Mouse (Mus musculus): ENCODE results near the gene Arf3. TPM values are rescaled to one million over a fixed set of nuclear protein-coding genes. Genes with fewer than 3 reads are reported as not detected.

Gene Arf3
- total RNA-seq, 2 experiments from 2014 or later = 7.4 to 8.2 TPM

Other genes starting within 250 kb of the Arf3 start
- gene Kansl2, start 228.9 kb downstream of the Arf3 start, total RNA-seq (2021) = 10 to 100 TPM; 62.2 to 64.5 TPM
- gene Ccnt1, start 192.3 kb downstream of the Arf3 start, total RNA-seq (2021) = 10 to 100 TPM; 12.4 to 17.9 TPM
- under 1 TPM in 1 of 2 experiments, not detected in 1; 0.87 TPM for gene 4930415O20Rik, start 192.2 kb downstream of the Arf3 start, total RNA-seq (2021)
- gene Adcy6, start 153.1 kb downstream of the Arf3 start, total RNA-seq (2021) = 10 to 100 TPM; 24.2 to 26.7 TPM
- 1 to 10 TPM; 2.5 to 4.2 TPM for gene Cacnb3, start 132.4 kb downstream of the Arf3 start, total RNA-seq (2021)
- 10 to 100 TPM; 50.0 to 56.2 TPM for gene Ddx23, start 100.3 kb downstream of the Arf3 start, total RNA-seq (2021)
- 1 to 10 TPM in 1 of 2 experiments, under 1 TPM in 1; 0.81 to 1.5 TPM for gene Rnd1, start 85.8 kb downstream of the Arf3 start, total RNA-seq (2021)
- gene Ccdc65, start 55.0 kb downstream of the Arf3 start, total RNA-seq (2021) = not detected
- gene Fkbp11, start 35.0 kb downstream of the Arf3 start, total RNA-seq (2021) = 1 to 10 TPM; 1.4 to 1.7 TPM
- gene Wnt10b, start 14.9 kb upstream of the Arf3 start, total RNA-seq (2021) = under 1 TPM; 0.69 to 0.87 TPM
- gene Wnt1, start 26.6 kb upstream of the Arf3 start, total RNA-seq (2021) = not detected
- under 1 TPM; 0.28 to 0.96 TPM for gene Ddn, start 46.3 kb upstream of the Arf3 start, total RNA-seq (2021)
- gene Prkag1, start 68.3 kb upstream of the Arf3 start, total RNA-seq (2021) = 10 to 100 TPM; 39.3 to 50.3 TPM
- 10 to 100 TPM; 42.7 to 46.4 TPM for gene Kmt2d, start 108.0 kb upstream of the Arf3 start, total RNA-seq (2021)
- gene Rhebl1, start 131.3 kb upstream of the Arf3 start, total RNA-seq (2021) = 1 to 10 TPM; 1.9 to 3.1 TPM
- gene Dhh, start 135.3 kb upstream of the Arf3 start, total RNA-seq (2021) = under 1 TPM; 0.41 to 0.96 TPM
- 1 to 10 TPM; 6.3 to 7.6 TPM for gene Lmbr1l, start 155.0 kb upstream of the Arf3 start, total RNA-seq (2021)
- gene Tuba1b, start 171.4 kb upstream of the Arf3 start, total RNA-seq (2021) = 10 to 100 TPM; 21.8 to 23.2 TPM
- gene Gm49450, start 190.3 kb upstream of the Arf3 start, total RNA-seq (2021) = not detected
- gene Tuba1a, start 190.5 kb upstream of the Arf3 start, total RNA-seq (2021) = 10 to 100 TPM; 27.6 to 30.1 TPM

Data from gastrocnemius, postnatal 36 days (tissue).